Mouse (Mus musculus): ENCODE data around the gene Polr1e.
A peak's percentile ranks its signal among the peaks of the same experiment; 100 is the strongest.
"Not testable (repeated sequence)": the region's sequence is repeated elsewhere in the genome, so short reads cannot be mapped to it uniquely, and the experiment has no call there.

The Polr1e gene

GRCm38 (mm10) chr4:45054862-45055261 lies 36.5 kb downstream of the Polr1e start:
- no peak for DNase-seq (ENCODE audit: low read depth, low spot score)

GRCm38 (mm10) chr4:45055451-45055850 lies 37.1 kb downstream of the Polr1e start:
- no peak for DNase-seq (ENCODE audit: low read depth, low spot score)

DNA sequence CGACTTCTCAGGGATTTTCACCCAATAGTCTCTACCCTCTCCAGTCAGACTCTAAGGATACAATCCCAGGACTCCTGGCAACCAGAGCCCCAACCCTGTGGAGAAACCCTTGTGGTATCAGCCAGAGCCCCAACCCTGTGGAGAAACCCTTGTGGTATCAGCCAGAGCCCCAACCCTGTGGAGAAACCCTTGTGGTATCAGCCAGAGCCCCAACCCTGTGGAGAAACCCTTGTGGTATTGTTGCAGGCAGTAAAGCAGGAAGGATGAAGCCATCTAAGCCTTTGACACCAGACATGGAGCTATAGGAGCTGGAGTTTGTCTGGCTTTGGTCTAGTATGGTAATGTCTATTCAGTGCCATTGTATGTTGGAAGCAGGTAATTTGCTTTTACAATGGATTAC lies 45.5 kb downstream of the Polr1e start:
- DNase-seq (ENCODE audit: low read depth, low spot score): not testable (repeated sequence)

- no peak for DNase-seq (ENCODE audit: low read depth, low spot score)
Observed at GRCm38 (mm10) chr4:45064577-45064976, 46.2 kb downstream of the Polr1e start.

DNA sequence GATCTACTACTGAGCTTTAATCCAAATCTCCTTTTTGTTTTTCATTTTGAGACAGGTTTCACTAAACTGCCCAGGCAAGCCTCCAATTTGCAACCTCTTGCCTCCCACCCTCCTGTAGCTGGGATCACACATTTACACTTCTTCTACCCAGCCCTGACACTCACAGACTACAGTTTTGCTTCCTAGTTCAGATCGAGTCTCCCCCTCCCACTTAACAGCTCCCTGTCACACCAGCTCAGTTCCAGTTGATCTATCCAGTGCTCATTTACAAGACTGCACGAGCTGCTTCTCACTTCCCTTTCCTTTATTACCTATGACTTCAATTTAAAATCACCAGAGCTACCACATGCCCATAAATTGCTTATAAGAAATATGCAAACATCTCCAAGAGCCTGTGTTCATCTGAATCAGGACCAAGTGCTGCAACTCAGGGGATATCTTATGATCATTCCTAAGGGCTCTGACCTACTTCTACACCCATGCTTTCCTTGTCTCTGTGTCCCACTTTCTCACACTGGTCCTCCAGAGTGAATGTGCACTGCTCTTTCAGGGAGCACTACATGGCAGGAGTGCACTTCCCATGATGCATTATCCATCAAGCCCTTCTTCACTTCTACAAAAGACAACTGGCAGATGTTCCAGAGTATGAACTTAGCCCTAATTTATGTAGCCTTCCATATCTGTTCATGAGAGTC lies 47.8 kb downstream of the Polr1e start:
- DNase-seq (ENCODE audit: low read depth, low spot score): no peak

GRCm38 (mm10) chr4:45067742-45068141 lies 49.4 kb downstream of the Polr1e start:
- no peak for DNase-seq (ENCODE audit: low read depth, low spot score)

- DNase-seq (ENCODE audit: low read depth, low spot score): no peak
Observed at GRCm38 (mm10) chr4:45072261-45072973, 54.0 kb downstream of the Polr1e start.

DNA sequence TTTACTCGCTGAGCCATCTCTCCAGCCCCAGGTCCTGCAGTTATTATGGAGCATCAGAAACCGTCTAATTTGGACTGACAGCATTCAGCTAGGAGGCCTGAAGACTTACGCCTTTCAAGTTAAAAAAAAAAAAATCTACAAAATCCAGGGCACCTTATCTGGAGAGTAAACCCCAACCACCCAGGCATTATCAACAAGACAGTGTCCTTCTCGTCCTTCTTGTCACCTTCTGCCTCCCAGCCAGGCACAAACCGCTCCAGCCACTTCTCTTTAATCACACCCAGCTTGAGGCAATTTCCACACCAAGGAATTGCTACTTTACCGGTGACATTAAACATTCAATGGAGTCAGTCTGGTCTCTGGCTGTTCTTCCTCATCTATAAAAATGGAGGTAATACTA lies 55.2 kb downstream of the Polr1e start:
- no peak for DNase-seq (ENCODE audit: low read depth, low spot score)

DNA sequence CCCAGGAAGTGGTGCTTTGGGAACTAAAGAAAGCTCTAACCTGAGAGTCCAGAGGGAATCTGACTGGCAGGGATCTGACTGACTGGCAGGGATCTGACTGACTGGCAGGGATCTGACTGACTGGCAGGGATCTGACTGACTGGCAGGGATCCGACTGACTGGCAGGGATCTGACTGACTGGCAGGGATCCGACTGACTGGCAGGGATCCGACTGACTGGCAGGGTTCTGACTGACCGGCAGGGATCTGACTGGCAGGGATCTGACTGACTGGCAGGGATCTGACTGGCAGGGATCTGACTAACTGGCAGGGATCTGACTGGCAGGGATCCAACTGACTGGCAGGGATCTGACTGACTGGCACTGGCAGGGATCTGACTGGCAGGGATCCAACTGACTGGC lies 62.7 kb downstream of the Polr1e start:
- DNase-seq (ENCODE audit: low read depth, low spot score): not testable (repeated sequence)

DNA sequence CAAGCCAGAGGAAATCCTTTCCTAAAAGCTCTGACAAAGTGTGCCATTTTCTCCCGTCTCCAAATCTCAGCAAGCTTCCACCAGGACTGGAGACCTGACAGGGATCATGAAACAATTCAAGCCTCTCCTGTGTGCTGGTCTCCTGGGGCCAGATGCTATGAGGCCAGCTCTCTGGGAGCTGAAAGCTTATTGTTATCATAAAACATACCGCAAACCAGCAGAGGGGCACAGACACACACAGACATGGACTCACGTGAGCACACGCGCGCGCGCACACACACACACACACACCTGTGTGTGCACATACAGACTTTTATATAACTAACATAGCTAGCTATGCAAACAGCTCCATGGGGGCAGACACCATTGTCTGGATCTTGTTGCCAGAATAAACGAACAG lies 64.6 kb downstream of the Polr1e start:
- DNase-seq (ENCODE audit: low read depth, low spot score): no peak

GRCm38 (mm10) chr4:45083487-45083886 lies 65.1 kb downstream of the Polr1e start:
- DNase-seq (ENCODE audit: low read depth, low spot score): peak; percentile 8

DNA sequence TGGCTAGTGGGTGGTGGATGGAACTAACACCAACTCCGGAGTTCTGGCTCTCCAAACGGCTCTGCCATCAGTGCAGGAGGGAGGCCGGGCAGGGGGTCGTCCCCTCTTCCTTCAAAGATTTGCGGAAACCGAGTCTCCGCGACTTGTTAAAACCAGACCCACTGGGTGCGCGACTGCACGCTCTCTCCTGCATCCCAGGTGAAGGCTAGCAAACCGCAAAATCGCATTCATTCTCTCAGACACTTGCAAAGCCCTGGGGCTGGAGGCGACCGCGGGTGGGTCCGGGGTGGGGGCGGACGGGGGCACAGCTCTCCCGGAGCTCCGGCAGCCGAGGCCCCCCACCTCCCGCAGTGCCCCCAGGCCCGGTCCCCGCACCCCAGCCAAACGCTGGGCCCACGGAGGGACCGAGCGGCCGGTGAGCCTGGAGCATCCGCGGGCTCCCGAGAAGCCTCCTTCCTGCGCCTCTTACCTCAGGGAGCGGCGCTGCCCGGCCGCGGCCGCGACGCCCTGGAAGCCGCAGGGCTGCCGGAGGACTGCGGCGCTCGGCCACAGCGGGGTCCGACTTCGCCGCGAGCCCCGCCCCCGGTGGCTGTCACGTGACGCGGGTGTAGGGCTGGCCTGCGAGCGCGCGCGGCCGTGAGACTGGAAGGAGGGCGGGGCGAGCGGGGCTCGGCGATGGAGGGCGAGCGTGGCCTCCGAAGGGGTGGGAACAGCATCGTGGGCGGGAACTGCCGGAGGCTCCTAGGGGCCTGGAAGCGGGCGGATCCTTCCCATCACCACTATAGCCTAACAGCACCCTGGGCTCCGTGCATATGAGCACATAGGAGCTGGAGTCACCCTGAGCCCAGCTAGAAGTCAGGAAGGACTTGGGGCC lies 65.9 kb downstream of the Polr1e start, which contains the start of gene Fbxo10:
Fbxo10 (minus strand) TSS at position 584 of the 874 bp plus-strand sequence.
- peak; percentile 86 for DNase-seq (ENCODE audit: low read depth, low spot score)

GRCm38 (mm10) chr4:45084895-45085290 lies 66.5 kb downstream of the Polr1e start:
- DNase-seq (ENCODE audit: low read depth, low spot score): no peak
